Mouse (Mus musculus) hindbrain, embryonic 12.5 days (tissue): Measurements from ENCODE around the gene Slc7a1. TPM values are rescaled to one million over a fixed set of nuclear protein-coding genes. Genes with fewer than 3 reads are reported as not detected.

Experiments
- ATAC-seq: fragments of 200-750 bp; cut with Nextera tagmentation; 2 replicates; pipeline ENCODE4 v1.8.0; 2017; ENCODE audit warnings: moderate TSS enrichment; ENCODE audit not compliant: low FRiP score
- H3K27ac ChIP-seq: fragments of 300-500 bp; sonication (generic); 2 replicates; pipeline ENCODE4 v1.5.1; 2016; ENCODE audit warnings: mild to moderate bottlenecking
- H3K27me3 ChIP-seq: fragments of 300-500 bp; sonication (generic); 2 replicates; pipeline ENCODE4 v1.6.1; 2016; ENCODE audit warnings: mild to moderate bottlenecking
- H3K36me3 ChIP-seq: fragments of 300-500 bp; sonication (generic); 2 replicates; pipeline ENCODE4 v1.6.1; 2016; ENCODE audit warnings: mild to moderate bottlenecking
- H3K4me1 ChIP-seq: fragments of 300-500 bp; sonication (generic); 2 replicates; pipeline ENCODE4 v1.6.1; 2016
- H3K4me2 ChIP-seq: fragments of 300-500 bp; sonication (generic); replicated peaks from 2 replicates; pipeline ENCODE4 v1.6.1; 2016; ENCODE audit warnings: mild to moderate bottlenecking
- H3K4me3 ChIP-seq: fragments of 300-500 bp; sonication (generic); 2 replicates; pipeline ENCODE4 v1.5.1; 2016; ENCODE audit warnings: mild to moderate bottlenecking
- H3K9ac ChIP-seq: fragments of 300-500 bp; sonication (generic); 2 replicates; pipeline ENCODE4 v1.6.1; 2016; ENCODE audit warnings: mild to moderate bottlenecking, moderate library complexity
- H3K9me3 ChIP-seq: fragments of 300-500 bp; sonication (generic); replicated peaks from 2 replicates; pipeline ENCODE4 v1.6.1; 2016; ENCODE audit warnings: mild to moderate bottlenecking
- WGBS: fragments of 180-500 bp; shearing (Covaris S2); methylation state at CpG from one replicate; pipeline ENCODE4 v1.1.7; 2016; 5-methylcytosine and 5-hydroxymethylcytosine counted together
- polyA plus RNA-seq: library from polyadenylated mRNA; unstranded; fragments of >200 nt; fragmentation: Nextera tagmentation; extraction: Ambion mirVana; gene quantifications from 2 replicates; pipeline ENCODE4 v1.2.1, GENCODE M21; 2016

Gene Slc7a1
- polyA plus RNA-seq, result 15.4 and 17.1 TPM in 2 replicates

DNA sequence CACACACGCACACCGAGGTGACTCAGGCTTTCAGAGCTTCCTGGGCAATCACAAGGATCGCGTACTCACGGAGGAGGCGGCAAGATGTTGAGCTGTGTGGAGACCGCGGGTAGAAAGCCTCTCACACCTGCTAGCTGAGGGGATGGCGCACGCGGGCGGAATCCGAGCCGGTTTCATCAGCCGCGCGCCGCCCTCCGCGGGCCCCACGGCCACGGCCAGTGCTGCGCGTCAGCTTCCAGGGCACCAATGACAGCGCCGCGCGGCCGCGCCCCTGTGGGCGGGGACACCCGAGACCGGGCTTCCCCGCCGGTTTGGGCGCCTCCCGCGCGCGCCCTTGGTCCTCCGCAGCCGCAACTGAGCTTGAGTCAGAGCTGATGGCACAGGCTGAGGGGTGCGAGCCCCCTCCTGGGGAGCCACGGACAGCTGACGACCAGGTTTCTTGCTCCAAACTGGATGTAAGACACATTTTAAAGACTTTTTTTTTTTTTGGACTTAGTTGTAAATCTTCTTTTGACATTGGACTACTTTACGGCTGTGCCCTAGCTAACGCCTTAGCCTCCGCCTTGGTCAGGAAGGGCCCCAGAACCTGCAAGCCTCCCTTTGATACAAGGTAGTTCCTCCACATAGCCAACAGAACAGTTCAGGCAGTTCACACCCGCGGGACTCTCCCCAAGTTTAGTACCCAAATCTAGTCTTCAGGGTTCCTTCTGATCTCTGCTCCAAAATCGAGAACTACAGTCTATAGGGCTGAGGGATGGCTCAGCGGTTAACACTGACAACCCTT, at the start of gene Slc7a1:
Gene Slc7a1 (minus strand): TSS at position 245 of the 784 bp plus-strand sequence.
- no peaks in the 10 kb centered on the region for H3K36me3 ChIP-seq
- 2% methylated on average over 52 of the region's 52 CpGs for WGBS
- peak within 1 kb of the TSS; percentile 78 for H3K4me3 ChIP-seq
- peak; percentile 91 for ATAC-seq
- peak within 1 kb of the TSS; percentile 100 for H3K4me2 ChIP-seq
- H3K4me1 ChIP-seq, result peaks cover 6% of the 10 kb centered on the region
- H3K9me3 ChIP-seq, result no peaks in the 10 kb centered on the region
- peak within 1 kb of the TSS; percentile 17; the same call in 1 of the 2 replicates for H3K27ac ChIP-seq
- H3K27me3 ChIP-seq, result 0 out of 2 replicates have a peak, but pooled peaks cover 3% of the 10 kb centered on the region
- peak within 1 kb of the TSS; percentile 81 for H3K9ac ChIP-seq

DNA sequence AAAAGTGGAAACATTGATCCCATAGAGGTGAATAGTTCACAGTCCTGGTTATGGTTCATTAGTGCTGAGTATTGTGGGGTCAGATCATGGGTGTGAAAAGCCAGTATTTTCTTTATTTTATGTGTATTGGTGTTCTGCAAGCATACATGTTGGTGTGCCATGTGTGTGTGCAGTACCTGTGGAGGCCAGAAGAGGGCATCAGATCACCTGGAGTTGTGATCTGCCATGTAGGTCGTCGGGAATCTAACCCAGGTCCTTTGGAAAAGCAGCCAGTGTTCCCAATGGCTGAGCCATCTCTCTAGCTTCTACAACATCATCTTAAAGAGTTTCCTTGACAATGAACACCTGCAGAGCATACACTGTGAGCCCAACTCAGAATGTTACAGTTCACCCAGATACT, 45.3 kb upstream of the Slc7a1 start:
- WGBS, result 87% methylated on average over 2 of the region's 2 CpGs

DNA sequence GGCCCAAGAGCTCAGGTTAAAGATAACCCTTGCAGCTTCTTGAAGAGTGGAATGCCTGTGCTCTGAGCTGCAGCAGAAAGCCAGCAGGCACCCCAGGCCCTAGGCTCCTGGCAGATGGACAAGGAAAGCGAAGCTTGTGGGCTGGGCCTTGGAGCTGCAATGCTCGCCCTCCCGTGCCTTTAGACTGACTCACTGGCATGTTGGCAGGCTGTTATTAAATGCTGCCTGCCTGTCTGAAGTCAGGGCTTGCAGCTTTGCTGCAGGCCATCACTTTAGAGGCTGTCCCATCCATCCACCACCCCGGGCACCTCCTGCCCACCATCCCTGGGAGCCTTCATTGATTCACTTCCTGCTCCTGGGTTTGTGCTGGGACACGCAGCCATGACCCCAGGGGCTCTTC, 44.0 kb upstream of the Slc7a1 start:
- Histone ChIP-seq H3K27ac (no peak overlapping the region), H3K4me3 (no peak overlapping the region), H3K4me2 (no peak overlapping the region), H3K27me3 (no peaks in the 10 kb centered on the region), H3K36me3 (no peaks in the 10 kb centered on the region), H3K9ac (no peak overlapping the region), H3K4me1 (no peaks in the 10 kb centered on the region), H3K9me3 (0 out of 2 replicates have a peak, but pooled peaks cover 7% of the 10 kb centered on the region)
- 75% methylated on average over 5 of the region's 5 CpGs for WGBS
- no peak for ATAC-seq

More for the DNA sequence above, 45.3 kb upstream of the Slc7a1 start:
- no peaks in the 10 kb centered on the region for H3K36me3 ChIP-seq
- H3K4me3 ChIP-seq, result no peak overlapping the region
- no peak for ATAC-seq
- no peaks in the 10 kb centered on the region for H3K27me3 ChIP-seq
- H3K4me1 ChIP-seq, result no peaks in the 10 kb centered on the region
- no peak overlapping the region for H3K27ac ChIP-seq
- no peak overlapping the region for H3K9ac ChIP-seq
- no peak overlapping the region for H3K4me2 ChIP-seq
- H3K9me3 ChIP-seq, result 0 out of 2 replicates have a peak, but pooled peaks cover 7% of the 10 kb centered on the region

DNA sequence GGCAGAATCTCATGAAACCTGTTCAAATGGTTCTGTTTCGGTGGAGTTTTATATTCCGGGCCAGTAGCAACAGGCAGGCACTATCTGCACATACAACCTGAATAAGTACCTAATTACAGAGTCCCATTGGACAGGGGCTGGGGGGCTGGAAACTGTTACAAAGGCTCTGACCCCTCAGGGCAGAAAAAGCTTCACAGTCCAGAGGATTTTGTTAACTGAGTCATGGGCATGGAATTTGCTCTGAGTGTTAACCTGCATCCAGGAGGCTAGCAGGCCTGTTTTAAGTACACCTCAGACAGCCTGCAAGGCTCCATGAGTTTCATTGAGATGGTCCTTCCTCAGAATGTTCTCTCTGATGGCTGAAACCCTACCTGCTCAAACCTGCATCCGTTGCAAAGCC, 36.0 kb upstream of the Slc7a1 start:
- no peaks in the 10 kb centered on the region for H3K9me3 ChIP-seq
- ATAC-seq, result no peak
- no peak overlapping the region for H3K4me3 ChIP-seq
- no peak overlapping the region for H3K9ac ChIP-seq
- WGBS, result 84% methylated on average over 3 of the region's 3 CpGs
- no peak overlapping the region for H3K4me2 ChIP-seq
- no peaks in the 10 kb centered on the region for H3K4me1 ChIP-seq
- no peak overlapping the region for H3K27ac ChIP-seq
- no peaks in the 10 kb centered on the region for H3K36me3 ChIP-seq
- H3K27me3 ChIP-seq, result no peaks in the 10 kb centered on the region

DNA sequence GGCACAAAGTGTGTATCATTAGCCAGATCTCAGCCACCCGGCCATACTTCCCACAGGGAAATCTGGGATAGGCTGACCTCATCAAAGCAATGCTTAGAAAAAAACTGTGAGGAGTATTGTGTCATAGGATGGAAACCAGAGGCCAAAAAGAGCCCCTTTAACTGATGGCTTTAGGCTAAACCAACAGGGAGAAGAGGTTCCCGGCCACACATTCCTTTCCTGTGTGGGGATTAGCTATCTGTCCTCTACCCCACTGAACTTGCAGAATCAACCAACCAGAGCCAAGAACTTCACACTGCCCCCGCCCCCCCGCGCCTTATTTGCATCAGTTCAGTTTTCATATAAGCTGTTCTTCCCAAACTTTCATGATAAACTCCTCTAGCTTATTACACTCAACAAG, 32.4 kb upstream of the Slc7a1 start:
- Histone ChIP-seq H3K4me2 (no peak overlapping the region), H3K36me3 (no peaks in the 10 kb centered on the region), H3K4me1 (no peaks in the 10 kb centered on the region), H3K4me3 (no peak overlapping the region), H3K9me3 (peaks cover under 1% of the 10 kb centered on the region; the same call in 1 of the 2 replicates), H3K9ac (no peak overlapping the region), H3K27me3 (no peaks in the 10 kb centered on the region), H3K27ac (no peak overlapping the region)
- ATAC-seq, result no peak
- 77% methylated on average over 5 of the region's 5 CpGs for WGBS

DNA sequence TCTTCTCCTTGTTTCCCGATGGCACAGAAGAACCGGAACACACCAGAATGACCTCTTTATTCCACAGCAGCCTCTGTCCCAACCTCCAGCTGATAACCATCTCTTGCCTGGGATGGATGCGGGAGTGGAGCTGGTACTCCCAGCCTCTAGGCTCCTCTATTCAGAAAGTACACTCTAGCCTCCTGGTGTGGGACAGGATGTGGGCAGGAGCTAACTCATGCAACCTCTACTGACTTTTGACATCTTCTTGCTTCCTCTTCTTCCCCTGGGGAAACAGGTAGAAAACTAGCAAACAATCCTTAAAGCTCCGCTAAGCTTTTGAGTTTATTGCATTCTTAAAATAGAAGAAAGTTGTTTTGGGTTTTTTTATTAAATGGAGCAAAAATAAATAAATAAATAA, 29.1 kb upstream of the Slc7a1 start:
- WGBS, result 86% methylated on average over 4 of the region's 4 CpGs
- no peaks in the 10 kb centered on the region for H3K4me1 ChIP-seq
- no peak overlapping the region for H3K9ac ChIP-seq
- H3K9me3 ChIP-seq, result peaks cover 4% of the 10 kb centered on the region; the same call in 1 of the 2 replicates
- no peak overlapping the region for H3K4me3 ChIP-seq
- no peaks in the 10 kb centered on the region for H3K36me3 ChIP-seq
- H3K4me2 ChIP-seq, result no peak overlapping the region
- H3K27ac ChIP-seq, result no peak overlapping the region
- ATAC-seq, result no peak
- H3K27me3 ChIP-seq, result no peaks in the 10 kb centered on the region

DNA sequence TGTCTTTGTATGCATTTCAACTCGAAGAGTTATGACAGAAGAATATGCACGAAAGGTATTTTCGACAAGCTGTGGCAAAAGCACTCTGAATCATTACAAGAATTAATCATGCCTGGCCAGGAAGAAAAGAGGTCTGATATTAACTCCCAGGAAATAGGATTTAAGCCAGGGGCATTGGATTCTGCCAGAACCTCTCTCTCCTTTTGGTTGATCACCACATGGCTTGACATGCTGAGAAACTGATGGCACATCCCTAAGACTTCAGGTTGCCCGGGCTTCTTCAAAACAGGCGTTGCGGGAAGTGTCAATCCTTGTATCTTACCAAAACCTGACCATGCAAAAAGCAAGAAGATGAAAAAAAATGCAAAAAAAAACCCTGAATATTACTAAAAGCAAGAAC, 25.4 kb upstream of the Slc7a1 start:
- Histone ChIP-seq H3K27me3 (no peaks in the 10 kb centered on the region), H3K4me1 (no peaks in the 10 kb centered on the region), H3K36me3 (no peaks in the 10 kb centered on the region), H3K4me2 (no peak overlapping the region), H3K9ac (no peak overlapping the region), H3K27ac (no peak overlapping the region), H3K4me3 (no peak overlapping the region), H3K9me3 (peaks cover 4% of the 10 kb centered on the region; the same call in 1 of the 2 replicates)
- ATAC-seq, result no peak
- 89% methylated on average over 6 of the region's 6 CpGs for WGBS

DNA sequence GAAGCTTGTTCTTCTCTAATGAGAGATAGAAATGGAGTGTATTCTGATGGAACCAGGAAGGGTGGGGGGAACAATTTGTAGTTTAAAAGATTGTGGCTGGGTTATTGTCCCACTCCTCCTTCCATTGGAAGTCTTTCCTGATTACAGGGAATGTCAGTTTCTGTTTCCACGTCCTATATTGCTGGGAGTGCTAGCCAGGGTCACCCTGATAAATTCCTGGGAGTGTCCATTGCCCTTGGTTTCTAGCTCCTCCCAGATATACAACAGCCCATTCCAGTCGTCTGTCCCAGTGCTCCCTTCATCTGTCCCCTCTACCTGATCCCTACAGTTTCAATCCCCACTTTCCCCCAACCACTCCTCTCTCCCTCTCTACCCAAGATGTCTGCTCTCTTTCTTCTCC, 21.6 kb upstream of the Slc7a1 start:
- Histone ChIP-seq H3K27me3 (no peaks in the 10 kb centered on the region), H3K4me1 (no peaks in the 10 kb centered on the region), H3K4me3 (no peak overlapping the region), H3K9me3 (no peaks in the 10 kb centered on the region), H3K27ac (no peak overlapping the region), H3K4me2 (no peak overlapping the region), H3K36me3 (no peaks in the 10 kb centered on the region), H3K9ac (no peak overlapping the region)
- no peak for ATAC-seq
- WGBS, result 65% methylated on average over 2 of the region's 2 CpGs

DNA sequence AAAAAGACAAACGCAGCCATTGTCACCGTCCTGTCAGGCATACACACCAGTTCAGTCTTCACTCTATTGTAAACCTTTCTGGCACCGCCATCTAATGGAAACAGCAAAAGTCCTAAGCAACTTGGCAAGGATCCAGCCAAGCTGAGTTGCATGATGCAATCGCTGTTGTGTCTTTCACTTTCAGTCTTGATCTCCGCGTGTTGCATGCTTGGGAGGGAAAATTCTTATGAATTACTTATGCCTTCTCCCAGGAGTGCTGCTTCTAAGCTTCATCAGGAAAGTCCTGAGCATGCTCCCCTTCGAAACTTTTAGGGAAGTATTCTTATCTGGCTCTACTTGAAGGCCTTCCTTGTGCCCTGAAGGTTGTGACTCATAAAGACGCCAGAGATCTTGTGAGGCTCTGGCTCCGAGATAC, 19.4 kb upstream of the Slc7a1 start:
- Histone ChIP-seq H3K27me3 (no peaks in the 10 kb centered on the region), H3K9ac (no peak overlapping the region), H3K4me1 (no peaks in the 10 kb centered on the region), H3K4me2 (no peak overlapping the region), H3K36me3 (no peaks in the 10 kb centered on the region), H3K4me3 (no peak overlapping the region), H3K27ac (no peak overlapping the region), H3K9me3 (no peaks in the 10 kb centered on the region)
- no peak for ATAC-seq
- WGBS, result 79% methylated on average over 9 of the region's 9 CpGs

DNA sequence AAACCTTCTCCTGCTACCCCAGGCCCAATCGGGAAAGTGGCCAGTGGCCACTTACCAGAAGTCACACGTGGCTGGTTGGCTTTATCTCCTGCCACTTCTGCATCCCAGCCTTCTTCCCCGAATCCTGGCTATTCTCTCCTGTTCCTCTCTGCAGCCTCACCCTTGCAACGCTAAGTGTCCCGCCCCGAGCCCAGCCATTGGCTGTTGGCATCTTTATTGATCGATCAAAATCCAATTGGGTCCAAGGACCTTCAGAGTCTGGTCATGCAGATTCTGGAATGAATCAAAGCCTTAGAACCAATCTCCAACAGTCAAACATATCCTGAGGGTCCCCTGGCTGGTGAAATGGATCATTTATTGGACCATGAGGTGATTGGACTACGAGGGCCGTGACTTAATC, 18.7 kb upstream of the Slc7a1 start:
- Histone ChIP-seq H3K36me3 (no peaks in the 10 kb centered on the region), H3K9me3 (no peaks in the 10 kb centered on the region), H3K9ac (no peak overlapping the region), H3K27me3 (no peaks in the 10 kb centered on the region), H3K4me1 (no peaks in the 10 kb centered on the region), H3K27ac (no peak overlapping the region), H3K4me3 (no peak overlapping the region), H3K4me2 (no peak overlapping the region)
- 89% methylated on average over 9 of the region's 9 CpGs for WGBS
- no peak for ATAC-seq

DNA sequence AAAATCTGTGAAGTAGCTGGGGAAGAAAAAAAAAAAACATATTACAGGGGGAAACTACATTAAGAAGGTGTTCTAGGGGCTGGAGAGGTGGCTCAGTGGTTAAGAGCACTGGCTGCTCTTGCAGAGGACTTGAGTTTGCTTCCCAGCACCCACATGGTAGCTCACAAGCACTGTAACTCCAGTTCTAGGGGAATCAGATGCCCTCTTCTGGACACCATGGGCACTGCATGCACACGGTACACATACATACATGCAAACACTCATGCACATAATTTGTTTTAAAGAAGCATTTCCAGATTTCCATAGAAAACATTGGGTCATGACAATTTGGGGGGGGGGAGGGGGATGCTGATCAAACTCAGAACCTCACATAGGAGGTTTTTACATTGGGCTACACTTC, 18.1 kb upstream of the Slc7a1 start:
- Histone ChIP-seq H3K27me3 (no peaks in the 10 kb centered on the region), H3K36me3 (no peaks in the 10 kb centered on the region), H3K9ac (no peak overlapping the region), H3K4me3 (no peak overlapping the region), H3K27ac (no peak overlapping the region), H3K9me3 (no peaks in the 10 kb centered on the region), H3K4me2 (no peak overlapping the region), H3K4me1 (no peaks in the 10 kb centered on the region)
- WGBS, result 96% methylated on average over 1 of the region's 1 CpGs
- ATAC-seq, result no peak

DNA sequence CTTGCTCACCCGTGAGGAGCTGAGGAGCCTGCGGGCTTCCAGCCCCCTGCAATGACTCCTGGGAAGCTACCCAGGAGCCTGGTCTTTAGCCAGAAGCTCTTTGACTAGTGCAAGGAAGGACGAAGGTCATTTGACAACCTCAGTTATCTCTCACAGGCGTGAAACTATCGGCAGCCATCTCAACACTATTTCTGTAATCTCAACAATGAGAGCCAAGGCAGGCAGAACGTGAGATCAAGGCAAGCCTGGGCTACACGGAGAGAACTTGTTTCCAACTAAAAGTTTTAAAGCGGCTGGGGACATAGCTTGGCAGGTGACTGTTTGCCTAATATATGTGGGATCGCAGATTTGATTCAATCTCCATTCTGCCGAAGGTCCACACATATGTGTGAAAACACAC, 16.8 kb upstream of the Slc7a1 start:
- Histone ChIP-seq H3K9ac (no peak overlapping the region), H3K27me3 (no peaks in the 10 kb centered on the region), H3K9me3 (no peaks in the 10 kb centered on the region), H3K4me1 (no peaks in the 10 kb centered on the region), H3K36me3 (no peaks in the 10 kb centered on the region), H3K27ac (no peak overlapping the region), H3K4me3 (no peak overlapping the region), H3K4me2 (no peak overlapping the region)
- WGBS, result 75% methylated on average over 10 of the region's 10 CpGs
- ATAC-seq, result no peak

DNA sequence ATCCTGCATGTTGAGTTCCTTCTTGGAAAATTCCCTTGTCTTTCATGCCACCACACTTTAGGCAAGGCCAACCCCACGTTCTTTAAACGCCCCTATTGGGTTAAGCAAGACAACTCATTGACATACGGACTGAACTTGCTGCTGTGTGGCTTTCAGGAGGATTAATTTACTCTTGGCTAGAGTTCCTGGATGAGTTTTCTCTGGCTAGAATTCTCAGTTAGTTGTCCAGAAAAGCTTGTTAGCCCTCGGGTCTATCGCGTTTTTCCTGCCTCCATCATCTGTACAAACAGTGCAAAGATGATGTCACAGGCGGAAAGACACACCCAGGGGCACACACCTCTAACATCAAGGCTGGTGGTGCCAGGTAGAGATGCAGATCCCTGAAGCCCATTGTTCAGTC, 14.5 kb upstream of the Slc7a1 start:
- no peaks in the 10 kb centered on the region for H3K9me3 ChIP-seq
- 53% methylated on average over 7 of the region's 7 CpGs for WGBS
- no peak overlapping the region for H3K4me3 ChIP-seq
- no peak for ATAC-seq
- H3K27ac ChIP-seq, result no peak overlapping the region
- no peak overlapping the region for H3K4me2 ChIP-seq
- no peaks in the 10 kb centered on the region for H3K27me3 ChIP-seq
- H3K9ac ChIP-seq, result no peak overlapping the region
- no peaks in the 10 kb centered on the region for H3K4me1 ChIP-seq
- no peaks in the 10 kb centered on the region for H3K36me3 ChIP-seq
